Mouse (Mus musculus) embryo, embryonic 10 days (tissue): ENCODE data around the gene Dixdc1.
"Not testable (repeated sequence)": the region's sequence is repeated elsewhere in the genome, so short reads cannot be mapped to it uniquely, and the experiment has no call there.

ENCODE experiments used
- DNase-seq: peaks from one replicate; pipeline ENCODE4 v3.0.0-alpha.2; 2015; ENCODE audit warnings: low spot score

Gene Dixdc1

GRCm38 (mm10) chr9:50658391-50658790, 80.9 kb downstream of the Dixdc1 start:
- DNase-seq, result no peak

GRCm38 (mm10) chr9:50650503-50650902, 88.8 kb downstream of the Dixdc1 start:
- DNase-seq, result no peak

GRCm38 (mm10) chr9:50646826-50647370, 92.4 kb downstream of the Dixdc1 start:
- DNase-seq, result no peak

GRCm38 (mm10) chr9:50634270-50634669, 105.0 kb downstream of the Dixdc1 start:
- no peak for DNase-seq

GRCm38 (mm10) chr9:50633059-50633458, 106.3 kb downstream of the Dixdc1 start:
- DNase-seq, result no peak

- no peak for DNase-seq
Observed at GRCm38 (mm10) chr9:50632016-50632688, 107.2 kb downstream of the Dixdc1 start.

GRCm38 (mm10) chr9:50630903-50631302, 108.4 kb downstream of the Dixdc1 start:
- not testable (repeated sequence) for DNase-seq

- DNase-seq, result no peak
Observed at GRCm38 (mm10) chr9:50617794-50618330, 121.5 kb downstream of the Dixdc1 start.

- DNase-seq, result peak; percentile 95
Observed at GRCm38 (mm10) chr9:50616766-50617603, 122.3 kb downstream of the Dixdc1 start, which contains the start of the genes Pih1d2 and Nkapd1. TSS of gene Pih1d2 (plus strand) at chr9:50617321. TSS of gene Nkapd1 (minus strand) at chr9:50617464.

- no peak for DNase-seq
Observed at GRCm38 (mm10) chr9:50616161-50616560, 123.2 kb downstream of the Dixdc1 start.
